Mouse (Mus musculus): ENCODE measurements around the gene Tnfsf10.
A peak's percentile ranks its signal among the peaks of the same experiment; 100 is the strongest.

The Tnfsf10 gene

DNA sequence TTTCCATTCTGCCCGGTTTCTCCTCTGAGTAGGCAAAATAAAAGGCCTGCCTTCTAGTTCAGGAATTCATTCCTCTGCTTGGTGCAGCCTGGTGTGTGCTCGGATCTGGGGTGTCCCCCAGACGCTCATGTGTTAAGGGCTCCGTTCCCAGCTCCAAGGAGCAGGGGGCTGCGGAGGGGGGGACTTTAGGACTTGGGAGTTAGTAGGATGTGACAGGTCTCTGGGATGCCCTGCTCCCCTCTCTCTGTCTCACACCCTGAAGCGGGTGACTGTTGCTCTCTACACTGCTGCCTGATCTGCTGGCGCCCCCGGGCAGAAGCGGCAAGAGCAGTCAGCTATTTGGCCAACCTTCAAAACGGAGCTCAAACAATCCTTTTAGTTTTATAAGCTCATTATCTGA is 10.0 kb upstream of the Tnfsf10 start:
- no peak for DNase-seq (ENCODE audit: low spot score in 2 of 2)

DNA sequence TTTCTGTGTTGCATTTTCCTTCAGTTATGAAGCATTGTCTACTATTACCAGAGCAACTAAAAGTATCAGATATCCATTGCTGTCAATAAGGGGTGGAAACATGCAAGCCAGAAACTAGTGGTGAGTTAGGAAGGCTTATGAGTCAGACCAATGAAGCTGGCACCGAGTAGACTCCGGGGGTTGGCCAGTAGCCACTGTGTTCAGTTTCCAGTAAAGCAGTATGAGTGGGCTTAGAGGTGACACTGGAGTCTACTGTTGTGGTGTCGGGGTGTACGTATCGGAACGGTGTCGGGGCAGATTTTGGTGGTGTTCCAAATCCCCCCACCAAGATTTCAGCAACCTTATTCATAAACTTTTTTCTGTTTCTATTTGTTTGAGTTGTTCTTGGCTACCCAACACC is 5.9 kb upstream of the Tnfsf10 start:
- DNase-seq (ENCODE audit: low spot score in 2 of 2) = no peak

DNA sequence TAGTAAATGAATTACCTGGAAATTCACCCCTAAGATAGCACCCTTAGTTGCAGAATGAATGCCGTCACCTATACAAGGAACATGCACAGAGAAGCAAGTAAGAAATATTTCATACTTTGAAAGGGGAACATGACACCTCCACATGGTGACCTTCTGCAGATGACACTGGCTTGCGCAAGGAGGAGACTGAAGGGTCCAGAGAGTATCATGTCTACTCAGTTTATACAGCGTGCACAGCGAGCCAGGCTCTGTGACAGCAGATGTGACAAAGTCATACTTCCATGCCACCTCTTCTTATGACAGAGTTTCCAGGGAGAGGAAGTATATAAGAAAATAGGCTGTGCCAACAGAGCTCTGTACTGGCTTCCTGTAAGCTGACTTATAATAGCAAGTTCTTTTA is 5.4 kb upstream of the Tnfsf10 start:
- DNase-seq (ENCODE audit: low spot score in 2 of 2) = no peak

DNA sequence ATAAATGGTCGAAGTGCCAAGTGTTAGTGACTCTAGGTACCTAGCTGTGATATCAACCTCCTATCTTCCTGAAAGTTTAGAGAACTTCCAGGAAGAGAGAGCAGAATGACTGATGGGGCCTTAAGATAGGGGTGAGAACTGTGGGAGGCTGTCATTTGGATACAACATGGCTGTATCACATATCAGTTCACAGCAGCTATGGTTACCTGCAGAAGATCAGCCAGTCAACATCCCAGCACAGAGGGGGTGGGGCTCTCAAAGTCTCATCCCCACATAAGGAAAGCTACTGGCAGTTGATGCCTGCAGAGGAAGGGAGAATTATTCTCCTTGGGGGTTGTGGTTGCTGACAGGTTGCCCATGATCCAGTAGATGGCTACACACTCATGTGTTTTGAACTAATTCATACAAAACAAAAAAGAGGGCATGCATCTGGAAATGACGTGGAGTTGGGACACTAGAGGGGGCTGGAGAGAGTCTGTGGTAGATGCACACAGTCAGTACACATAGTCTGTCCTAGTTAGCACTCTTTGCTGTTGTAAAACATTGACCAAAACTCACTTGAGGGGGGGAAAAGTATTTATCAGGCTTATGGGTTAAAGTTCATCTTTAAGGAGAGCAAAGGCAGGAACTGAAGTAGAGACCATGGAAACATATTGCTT is 2.2 kb upstream of the Tnfsf10 start:
- no peak for DNase-seq (ENCODE audit: low spot score in 2 of 2)

DNA sequence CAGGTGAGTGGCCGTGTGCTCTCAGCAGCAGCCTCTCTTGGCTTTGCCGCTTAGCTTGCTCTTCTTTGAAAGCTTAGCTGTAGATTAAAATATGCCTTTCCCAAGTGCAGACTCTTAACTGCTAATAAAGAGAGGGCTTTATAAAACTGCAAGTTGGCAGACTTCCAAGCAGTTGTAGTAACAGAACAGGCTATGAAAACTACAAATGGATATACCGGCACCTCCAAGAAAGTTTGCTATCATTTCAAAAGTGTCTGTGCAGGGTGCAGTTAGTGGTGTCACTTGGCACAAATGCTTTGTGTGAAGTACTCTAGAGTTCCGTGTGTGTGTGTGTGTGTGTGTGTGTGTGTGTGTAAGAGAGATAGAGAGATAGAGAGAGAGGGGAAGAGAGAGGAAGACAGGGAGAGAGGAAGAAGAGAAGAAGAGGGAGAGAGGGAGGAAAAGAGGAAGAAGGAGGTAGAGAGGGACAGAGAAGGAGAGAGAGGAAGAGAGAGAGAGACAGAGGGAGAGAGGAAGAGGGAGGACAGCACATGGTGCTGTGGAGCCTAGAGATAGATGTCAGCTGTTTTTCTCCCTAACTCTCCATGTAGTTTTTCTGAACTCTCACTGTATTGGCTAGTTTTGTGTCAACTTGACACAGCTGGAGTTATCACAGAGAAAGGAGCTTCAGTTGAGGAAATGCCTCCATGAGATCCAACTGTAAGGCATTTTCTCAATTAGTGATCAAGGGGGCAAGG is 628 bp downstream of the Tnfsf10 start:
- no peak for DNase-seq (ENCODE audit: low spot score in 2 of 2)

DNA sequence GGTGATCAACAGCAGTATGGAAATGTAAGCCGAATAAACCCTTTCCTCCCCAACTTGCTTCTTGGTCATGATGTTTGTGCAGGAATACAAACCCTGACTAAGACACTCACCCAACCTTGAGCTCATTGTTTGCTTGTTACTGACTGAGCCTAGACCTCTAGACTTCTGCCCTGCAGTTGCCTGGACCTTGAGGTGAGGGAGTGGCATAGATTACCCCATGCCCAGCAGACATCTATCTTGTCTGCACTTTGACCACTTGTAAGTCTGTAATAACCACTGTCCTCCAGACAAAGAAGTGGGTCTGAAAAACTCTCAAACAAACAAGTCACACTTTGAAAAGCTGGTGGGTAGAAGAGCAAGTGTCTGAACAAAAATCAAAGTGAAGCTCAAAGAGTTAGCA is 2.8 kb downstream of the Tnfsf10 start:
- DNase-seq (ENCODE audit: low spot score in 2 of 2) = no peak

DNA sequence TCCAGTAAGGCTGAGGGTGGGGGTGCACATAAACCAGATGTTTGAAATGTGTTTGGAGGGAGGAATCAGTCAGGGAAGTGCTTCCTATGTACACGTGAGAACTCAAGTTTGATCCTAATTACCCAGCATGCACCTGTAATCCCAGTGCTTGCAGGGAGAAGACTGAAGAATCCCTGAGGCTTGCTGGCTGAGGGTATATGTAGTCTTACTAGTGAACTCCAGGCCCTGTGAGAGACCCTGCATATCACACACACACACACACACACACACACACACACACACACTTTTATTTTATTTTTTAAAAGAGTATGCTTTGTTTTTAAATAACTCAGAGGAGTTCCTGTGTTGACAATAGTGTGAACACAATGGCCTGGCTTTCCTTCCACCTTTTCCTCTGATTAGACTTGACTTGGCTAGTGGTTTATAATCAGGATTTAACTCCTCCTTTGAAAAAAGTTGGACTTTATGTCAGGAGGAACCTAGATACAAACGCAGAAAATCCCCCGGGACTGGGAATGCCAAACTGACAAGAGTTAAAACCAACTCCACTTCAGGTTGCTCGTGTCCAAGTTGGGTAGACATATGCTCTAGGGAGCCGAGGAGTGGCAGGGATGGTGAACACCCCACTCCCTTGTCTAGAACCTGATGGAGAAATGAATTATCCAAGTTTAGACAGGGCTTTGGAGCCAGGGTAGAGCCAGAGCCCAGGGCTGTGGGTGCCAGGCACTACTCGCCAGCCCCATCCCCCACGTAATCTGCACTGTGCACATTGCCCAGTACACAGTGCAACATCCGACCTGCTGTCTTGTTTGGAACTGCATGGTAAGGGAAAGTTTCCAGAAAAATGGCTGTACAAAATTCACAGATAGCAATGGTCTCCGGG is 4.0 kb downstream of the Tnfsf10 start:
- DNase-seq (ENCODE audit: low spot score in 2 of 2) = no peak

DNA sequence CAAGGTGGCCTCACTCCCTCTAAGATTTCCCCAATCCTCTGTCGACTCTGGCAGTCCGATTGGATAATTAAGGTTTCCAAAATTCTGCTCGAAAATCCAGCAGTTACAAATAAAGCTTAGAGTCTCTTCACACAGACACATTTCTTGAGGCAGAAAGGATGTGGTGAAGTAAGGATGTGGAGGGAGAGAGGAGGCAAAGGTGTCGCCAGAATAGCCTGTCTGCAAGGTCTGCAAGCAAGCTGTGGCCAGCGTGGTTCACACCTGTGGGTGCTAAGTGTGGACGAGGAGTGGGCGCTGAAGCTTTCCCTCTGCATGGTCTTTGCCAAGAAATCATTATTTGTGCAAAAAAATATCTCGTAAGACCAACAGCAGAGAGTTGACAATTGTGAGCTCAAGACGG is 5.8 kb downstream of the Tnfsf10 start:
- DNase-seq (ENCODE audit: low spot score in 2 of 2) = no peak

DNA sequence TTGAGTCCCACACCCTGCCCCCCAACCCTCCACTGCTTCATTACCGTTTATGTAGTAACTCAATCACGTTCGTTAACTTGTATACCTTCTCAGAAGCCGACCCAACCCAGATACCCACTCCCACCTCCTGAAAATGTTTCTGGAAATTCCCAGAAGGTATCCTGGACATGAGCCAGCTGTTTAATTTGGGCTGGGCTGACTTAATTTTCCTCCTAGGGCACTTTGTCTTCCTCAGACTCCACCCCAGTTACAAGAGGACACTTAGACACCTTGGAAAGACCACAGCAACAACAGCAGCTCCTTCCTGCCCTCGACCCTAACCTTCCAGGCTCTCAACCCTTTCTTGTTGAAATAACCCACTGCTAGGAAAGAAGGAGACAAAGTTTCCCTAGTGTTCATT is 6.7 kb downstream of the Tnfsf10 start:
- no peak for DNase-seq (ENCODE audit: low spot score in 2 of 2)

DNA sequence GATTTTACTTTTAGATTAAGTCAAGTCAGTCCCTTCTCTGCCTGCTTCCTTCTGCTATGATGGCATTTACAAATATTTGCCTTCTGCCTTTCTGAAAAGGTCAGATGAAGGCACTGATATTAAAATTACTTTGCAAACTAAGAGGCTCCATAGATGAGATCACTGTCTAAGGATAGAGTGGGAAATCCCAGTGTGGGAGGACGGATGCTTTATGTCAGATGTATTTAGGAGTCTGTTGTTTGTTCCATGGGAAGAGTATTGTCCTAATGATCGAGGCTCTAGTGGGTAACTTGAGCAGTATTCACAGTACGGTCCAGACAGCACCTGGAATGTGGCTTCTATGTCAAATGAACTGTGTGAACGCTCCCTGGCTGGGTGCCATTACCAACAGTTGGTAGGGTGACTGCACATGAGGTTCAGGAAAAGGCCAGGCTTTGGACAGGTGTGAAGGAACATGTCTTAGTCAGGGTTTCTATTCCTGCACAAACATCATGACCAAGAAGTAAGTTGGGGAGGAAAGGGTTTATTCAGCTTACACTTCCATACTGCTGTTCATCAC is 9.9 kb downstream of the Tnfsf10 start:
- DNase-seq (ENCODE audit: low spot score in 2 of 2) = no peak

DNA sequence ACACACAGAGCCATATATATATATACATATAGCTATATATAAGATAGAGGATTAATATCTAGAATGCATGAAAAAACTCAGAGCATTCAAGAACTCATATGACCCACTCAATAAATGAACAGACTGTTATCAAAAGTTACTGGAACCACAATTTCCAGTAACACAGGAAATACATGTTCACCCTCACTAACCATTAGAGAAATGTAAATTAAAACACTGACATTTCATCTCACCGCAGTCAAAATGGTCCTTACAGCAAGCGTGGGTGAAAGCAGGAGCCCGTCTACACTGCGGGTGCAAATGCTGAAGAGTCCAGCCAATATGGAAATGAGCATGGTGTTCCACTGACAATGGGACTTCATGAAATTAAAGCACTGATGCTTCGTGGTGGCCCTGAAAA is 13.9 kb downstream of the Tnfsf10 start:
- no peak for DNase-seq (ENCODE audit: low spot score in 2 of 2)

DNA sequence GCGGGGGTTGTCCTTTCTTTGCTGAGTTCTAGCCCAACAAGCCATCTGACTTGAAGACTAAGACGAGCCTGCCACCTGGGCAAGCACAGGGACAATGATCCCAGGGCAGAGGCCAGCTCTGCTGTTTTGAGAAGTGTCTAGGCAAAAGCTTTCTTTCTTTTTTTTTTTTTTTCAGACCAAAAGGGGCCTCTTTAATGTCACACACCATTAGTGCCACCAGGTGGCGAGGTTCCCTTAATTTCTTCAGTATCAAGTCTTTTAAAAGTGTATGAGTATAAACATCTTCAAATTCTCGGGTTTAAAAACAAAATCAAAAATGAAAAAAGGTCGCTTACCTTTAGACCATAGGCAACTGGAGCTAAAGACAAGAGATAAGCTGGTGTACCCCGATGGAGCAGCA is 21.6 kb downstream of the Tnfsf10 start:
- peak in 1 of 2 experiments; percentile 42 for DNase-seq (ENCODE audit: low spot score in 2 of 2)

DNA sequence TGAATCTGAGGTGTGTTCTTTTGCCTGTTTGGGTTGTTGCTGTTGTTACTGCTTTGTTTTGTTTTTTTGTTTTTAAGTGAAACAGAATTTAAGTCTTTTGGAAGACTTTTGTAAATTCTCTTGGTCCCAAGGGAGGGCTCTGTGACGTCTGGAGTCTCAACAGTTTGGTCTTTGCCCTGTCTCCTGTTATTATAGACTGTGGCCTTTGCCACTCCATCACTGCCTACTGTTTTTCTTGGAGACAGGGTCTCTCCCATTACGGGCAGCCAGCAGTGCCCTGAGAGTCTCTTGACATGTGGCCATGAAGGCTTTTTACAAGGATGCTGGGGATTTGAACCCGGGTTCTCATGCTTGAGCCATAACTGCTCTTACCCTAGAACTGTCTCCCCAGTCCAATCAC is 22.1 kb downstream of the Tnfsf10 start:
- DNase-seq (ENCODE audit: low spot score in 2 of 2) = no peak

DNA sequence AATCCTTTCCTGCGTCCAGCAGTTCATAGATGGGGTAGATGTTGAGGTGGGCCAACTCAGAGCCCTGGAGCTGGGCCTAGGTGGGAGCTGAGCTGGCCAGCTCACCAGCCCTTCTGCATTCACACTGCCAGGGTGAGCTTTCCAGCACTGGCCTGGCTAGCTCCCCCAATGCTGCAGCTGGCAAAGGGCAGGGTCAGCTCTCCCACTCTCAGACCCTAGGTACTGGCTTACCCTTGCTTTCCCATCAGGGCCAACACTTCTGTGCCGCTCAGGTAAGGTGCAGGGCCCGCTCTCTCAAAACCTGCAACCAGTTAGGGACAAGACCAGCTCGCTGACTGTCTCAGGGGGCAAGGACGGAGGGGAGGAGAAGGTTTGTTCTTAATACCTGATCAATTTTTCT is 23.9 kb downstream of the Tnfsf10 start:
- DNase-seq (ENCODE audit: low spot score in 2 of 2) = no peak

DNA sequence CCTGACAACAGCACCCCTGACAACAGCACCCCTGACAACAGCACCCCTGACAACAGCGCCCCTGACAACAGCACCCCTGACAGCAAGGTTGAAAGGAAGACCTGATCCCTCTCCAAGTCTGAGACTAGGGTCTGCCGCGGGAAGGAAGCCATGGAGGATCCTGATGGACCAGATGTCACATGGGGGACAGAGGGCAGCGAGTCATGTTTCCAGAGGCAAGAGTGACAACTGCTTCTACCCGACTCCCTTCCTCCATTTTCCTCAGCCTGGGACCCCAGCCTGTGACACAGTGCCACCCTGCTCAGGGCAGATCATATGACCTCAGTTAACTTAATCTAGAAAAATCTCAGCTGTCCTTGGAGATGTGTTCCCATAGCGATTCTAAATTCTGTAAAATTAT is 25.6 kb downstream of the Tnfsf10 start:
- DNase-seq (ENCODE audit: low spot score in 2 of 2) = no peak

DNA sequence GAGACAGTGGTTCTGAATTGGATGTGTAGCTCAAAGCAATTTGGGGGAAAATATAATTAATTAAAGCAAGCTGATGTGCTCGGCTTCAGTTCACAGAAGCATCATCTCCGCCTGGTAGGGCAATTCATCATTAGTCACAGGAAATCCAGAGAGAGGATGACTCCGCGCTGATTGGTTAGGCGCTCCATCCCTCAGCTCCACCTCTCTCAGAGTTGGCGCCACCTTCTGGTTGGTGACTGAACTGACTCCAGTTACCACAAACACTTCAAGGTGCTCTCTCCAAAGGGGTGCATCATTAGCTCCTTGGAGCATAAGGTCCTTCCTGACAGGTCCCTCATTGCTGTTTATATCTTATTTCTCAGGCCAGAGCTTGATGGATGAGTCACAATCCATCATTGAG is 28.7 kb downstream of the Tnfsf10 start:
- peak; percentile 42 to 79 for DNase-seq (ENCODE audit: low spot score in 2 of 2)

DNA sequence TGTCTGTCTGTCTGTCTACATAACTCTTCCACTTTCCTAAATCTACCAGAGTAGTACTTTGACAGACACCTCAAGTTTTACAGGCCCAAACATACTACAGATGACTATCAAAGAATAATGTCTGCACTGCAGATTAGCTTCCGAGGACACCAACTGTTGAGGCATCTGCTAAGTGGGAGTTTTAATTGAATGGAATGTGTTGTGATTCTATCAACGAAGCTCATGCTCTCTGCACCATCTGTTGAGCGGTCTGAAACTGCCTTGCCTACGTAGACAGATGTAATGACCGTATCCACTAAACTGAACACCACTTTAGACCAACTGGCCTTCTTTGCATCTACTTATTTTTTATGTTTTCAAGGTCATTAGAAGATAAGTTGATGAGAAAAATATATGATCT is 31.6 kb downstream of the Tnfsf10 start:
- no peak for DNase-seq (ENCODE audit: low spot score in 2 of 2)

DNA sequence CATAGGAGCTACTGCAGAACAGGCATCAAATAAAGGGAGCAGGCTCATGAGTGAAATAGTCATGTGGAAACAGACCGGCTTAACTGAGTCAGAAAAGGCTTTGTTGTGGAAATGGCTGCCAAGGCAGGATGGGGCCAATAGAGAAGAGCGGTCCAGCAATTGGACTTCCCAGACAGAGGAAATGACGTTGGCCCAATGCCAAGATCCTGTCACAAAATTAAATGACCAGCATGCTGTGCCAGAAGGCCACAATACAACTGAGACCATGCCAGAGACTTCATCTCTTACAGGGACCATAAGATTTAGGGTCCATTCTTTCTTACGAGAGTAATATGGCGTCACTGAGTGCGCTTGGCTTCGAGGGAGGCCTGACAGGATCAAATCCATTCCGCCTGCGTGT is 34.3 kb downstream of the Tnfsf10 start:
- DNase-seq (ENCODE audit: low spot score in 2 of 2) = no peak

DNA sequence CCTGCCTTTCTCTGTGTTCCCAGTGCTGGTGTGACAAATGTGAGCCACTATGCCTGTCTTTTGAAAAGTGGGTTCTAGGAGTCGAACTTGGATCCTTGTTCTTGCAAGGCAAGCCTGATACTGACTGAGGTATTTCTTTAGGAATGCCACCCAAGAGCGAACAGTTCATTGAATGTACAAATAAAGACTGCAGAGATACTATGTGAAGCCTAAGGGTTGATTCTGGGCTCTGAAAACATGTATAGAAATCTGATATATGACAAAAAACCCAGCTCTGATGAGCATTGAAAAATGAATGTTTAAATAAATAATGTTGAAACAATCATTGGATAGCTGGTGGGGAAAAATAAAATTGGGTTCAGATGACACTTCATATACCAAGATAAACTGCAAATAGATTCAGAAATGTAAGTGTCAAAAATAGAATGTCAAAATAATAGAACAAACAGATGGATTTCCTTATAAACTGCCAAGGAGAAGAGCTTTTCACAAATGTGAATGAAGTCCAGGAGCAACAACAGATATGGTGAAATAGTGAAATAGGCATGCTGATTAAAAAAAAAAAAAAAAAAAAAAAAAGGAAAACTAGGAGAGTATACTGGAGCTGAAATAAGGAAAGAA is 42.4 kb downstream of the Tnfsf10 start:
- DNase-seq (ENCODE audit: low spot score in 2 of 2) = no peak

DNA sequence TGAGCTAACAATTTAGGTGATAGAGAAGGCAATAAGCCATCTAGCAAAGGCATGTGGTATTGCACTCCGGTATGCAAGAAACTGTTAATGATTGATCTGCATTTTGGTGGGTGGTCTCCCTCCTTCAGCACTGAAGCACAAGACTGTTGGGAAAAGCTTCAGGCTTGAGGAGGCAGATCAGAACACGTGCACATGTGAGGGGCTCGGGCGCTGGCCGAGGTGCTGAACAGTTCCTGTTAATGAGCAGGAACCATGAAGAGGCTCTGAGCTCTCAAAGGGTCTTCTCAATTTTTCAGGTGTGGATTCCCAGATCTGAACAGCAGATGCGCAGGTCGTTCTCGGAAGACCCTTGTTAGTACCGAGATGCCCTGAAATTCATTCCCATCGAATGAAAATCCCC is 53.3 kb downstream of the Tnfsf10 start:
- peak in 1 of 2 experiments; percentile 36 for DNase-seq (ENCODE audit: low spot score in 2 of 2)

DNA sequence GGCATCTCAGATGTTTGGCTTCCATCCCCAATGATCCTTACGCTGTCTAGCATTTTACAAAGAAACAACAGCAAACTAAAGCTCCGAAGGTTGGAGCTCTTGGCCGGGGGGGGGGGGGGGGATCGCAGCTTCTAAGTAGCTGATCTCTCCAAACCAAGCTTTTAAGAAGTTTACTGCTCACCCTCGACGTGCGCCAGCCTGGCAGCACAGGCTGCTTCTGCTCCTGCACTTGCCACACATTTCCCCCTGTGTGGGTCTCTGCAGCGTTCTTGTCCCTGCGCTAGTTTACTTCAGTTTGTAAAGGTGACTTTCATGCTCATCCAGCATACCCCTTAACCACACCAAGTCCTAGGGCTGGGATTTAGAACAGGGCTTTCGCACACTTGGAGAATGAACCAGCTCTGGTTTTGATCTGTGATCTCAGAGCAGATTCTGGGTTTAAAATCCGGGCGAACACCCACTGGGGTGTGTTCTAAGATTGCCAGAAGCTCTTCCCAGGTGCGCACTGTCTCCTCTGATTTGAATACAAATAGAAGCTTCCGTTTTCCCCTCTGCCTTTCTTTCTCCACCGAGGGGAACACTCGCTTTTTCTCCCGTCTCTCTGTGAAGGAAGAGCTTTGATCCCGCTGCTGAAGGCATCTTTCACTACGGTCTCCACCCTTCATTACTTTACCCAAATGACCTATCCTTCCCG is 53.9 kb downstream of the Tnfsf10 start:
- no peak for DNase-seq (ENCODE audit: low spot score in 2 of 2)

Measured in spleen, postnatal 10 days (tissue).